Mouse (Mus musculus) macrophage (primary cell): ENCODE results near the gene Cela3b. TPM values are rescaled to one million over a fixed set of nuclear protein-coding genes. Genes with fewer than 3 reads are reported as not detected.
"Not testable (repeated sequence)": the region's sequence is repeated elsewhere in the genome, so short reads cannot be mapped to it uniquely, and the experiment has no call there.

Experiments
- H3K27ac ChIP-seq: fragments of 350-480 bp; formaldehyde crosslinking; 2 replicates; pipeline ENCODE4 v1.9.0; 2021
- H3K36me3 ChIP-seq: fragments of 350-480 bp; formaldehyde crosslinking; 2 replicates; pipeline ENCODE4 v1.9.0; 2021; ENCODE audit errors: inconsistent target
- H3K4me3 ChIP-seq: fragments of 350-480 bp; formaldehyde crosslinking; 2 replicates; pipeline ENCODE4 v1.9.0; 2021; ENCODE audit errors: inconsistent target
- H3K79me2 ChIP-seq: fragments of 350-480 bp; formaldehyde crosslinking; 2 replicates; pipeline ENCODE4 v1.9.0; 2021; ENCODE audit errors: inconsistent target
- WGBS: methylation state at CpG from one replicate; pipeline ENCODE4 v1.1.7; 2026; ENCODE audit warnings: inconsistent platforms; ENCODE audit not compliant: missing documents; 5-methylcytosine and 5-hydroxymethylcytosine counted together
- polyA plus RNA-seq: library from polyadenylated mRNA; stranded (reverse); fragments of 250-400 nt; gene quantifications from 3 replicates; pipeline ENCODE4 v1.2.4, GENCODE M21; 2018; ENCODE audit warnings: inconsistent platforms

The Cela3b gene
- polyA plus RNA-seq, 1 experiment from 2014 or later = not detected

- WGBS = 95% methylated on average over 5 of the region's 6 CpGs
- Histone ChIP-seq H3K4me3 (no peak overlapping the region), H3K79me2 (no peaks in the 10 kb centered on the region), H3K36me3 (no peaks in the 10 kb centered on the region), H3K27ac (no peak overlapping the region)
These were observed 21.9 kb upstream of the Cela3b start for GRCm38 (mm10) chr4:137452190-137452589.

GRCm38 (mm10) chr4:137449715-137450114, 19.4 kb upstream of the Cela3b start:
- Histone ChIP-seq H3K4me3 (no peak overlapping the region), H3K79me2 (no peaks in the 10 kb centered on the region), H3K36me3 (no peaks in the 10 kb centered on the region), H3K27ac (no peak overlapping the region)
- WGBS = 95% methylated on average over 10 of the region's 10 CpGs

- H3K79me2 ChIP-seq = no peaks in the 10 kb centered on the region
- H3K4me3 ChIP-seq = no peak overlapping the region
- H3K36me3 ChIP-seq = no peaks in the 10 kb centered on the region
- 80% methylated on average over 2 of the region's 2 CpGs for WGBS
- H3K27ac ChIP-seq = no peak overlapping the region
These were observed 18.8 kb upstream of the Cela3b start for GRCm38 (mm10) chr4:137449132-137449531.

- no peak overlapping the region for H3K27ac ChIP-seq
- H3K36me3 ChIP-seq = no peaks in the 10 kb centered on the region
- no peaks in the 10 kb centered on the region for H3K79me2 ChIP-seq
- WGBS = 51% methylated on average over 2 of the region's 2 CpGs
- H3K4me3 ChIP-seq = no peak overlapping the region
These were observed 18.3 kb upstream of the Cela3b start for GRCm38 (mm10) chr4:137448641-137449040.

GRCm38 (mm10) chr4:137448197-137448596, 17.9 kb upstream of the Cela3b start:
- no peak overlapping the region for H3K4me3 ChIP-seq
- no peak overlapping the region for H3K27ac ChIP-seq
- WGBS = 62% methylated on average over 6 of the region's 6 CpGs
- no peaks in the 10 kb centered on the region for H3K36me3 ChIP-seq
- no peaks in the 10 kb centered on the region for H3K79me2 ChIP-seq

GRCm38 (mm10) chr4:137447363-137448196, 17.2 kb upstream of the Cela3b start:
- H3K4me3 ChIP-seq = no peak overlapping the region
- no peak overlapping the region for H3K27ac ChIP-seq
- WGBS = 52% methylated on average over 7 of the region's 7 CpGs
- H3K79me2 ChIP-seq = no peaks in the 10 kb centered on the region
- no peaks in the 10 kb centered on the region for H3K36me3 ChIP-seq

GRCm38 (mm10) chr4:137445881-137446280, 15.5 kb upstream of the Cela3b start:
- Histone ChIP-seq H3K36me3 (no peaks in the 10 kb centered on the region), H3K79me2 (no peaks in the 10 kb centered on the region), H3K27ac (no peak overlapping the region), H3K4me3 (no peak overlapping the region)
- 81% methylated on average over 3 of the region's 4 CpGs for WGBS

GRCm38 (mm10) chr4:137443625-137444024, 13.3 kb upstream of the Cela3b start:
- H3K27ac ChIP-seq = no peak overlapping the region
- H3K4me3 ChIP-seq = no peak overlapping the region
- no peaks in the 10 kb centered on the region for H3K79me2 ChIP-seq
- no peaks in the 10 kb centered on the region for H3K36me3 ChIP-seq
- WGBS = 45% methylated on average over 5 of the region's 5 CpGs

GRCm38 (mm10) chr4:137441332-137441731, 11.0 kb upstream of the Cela3b start:
- 93% methylated on average over 4 of the region's 4 CpGs for WGBS
- no peak overlapping the region for H3K4me3 ChIP-seq
- no peaks in the 10 kb centered on the region for H3K36me3 ChIP-seq
- H3K79me2 ChIP-seq = no peaks in the 10 kb centered on the region
- H3K27ac ChIP-seq = no peak overlapping the region

- Histone ChIP-seq H3K79me2 (no peaks in the 10 kb centered on the region), H3K27ac (no peak overlapping the region), H3K4me3 (no peak overlapping the region), H3K36me3 (no peaks in the 10 kb centered on the region)
- 81% methylated on average over 8 of the region's 8 CpGs for WGBS
These were observed 8.5 kb upstream of the Cela3b start for GRCm38 (mm10) chr4:137438842-137439241.

GRCm38 (mm10) chr4:137436979-137437669, 6.8 kb upstream of the Cela3b start:
- Histone ChIP-seq H3K4me3 (no peak overlapping the region), H3K27ac (no peak overlapping the region), H3K79me2 (no peaks in the 10 kb centered on the region), H3K36me3 (no peaks in the 10 kb centered on the region)
- 91% methylated on average over 8 of the region's 8 CpGs for WGBS

GRCm38 (mm10) chr4:137432700-137433550, 2.6 kb upstream of the Cela3b start:
- not testable (repeated sequence) for H3K27ac ChIP-seq, H3K79me2 ChIP-seq, H3K36me3 ChIP-seq, H3K4me3 ChIP-seq
- WGBS = 79% methylated on average over 9 of the region's 10 CpGs

GRCm38 (mm10) chr4:137417712-137418564, 12.4 kb downstream of the Cela3b start:
- 78% methylated on average over 11 of the region's 11 CpGs for WGBS
- Histone ChIP-seq H3K36me3 (no peaks in the 10 kb centered on the region), H3K4me3 (no peak overlapping the region), H3K27ac (no peak overlapping the region), H3K79me2 (no peaks in the 10 kb centered on the region)

- no peak overlapping the region for H3K4me3 ChIP-seq
- H3K36me3 ChIP-seq = no peaks in the 10 kb centered on the region
- H3K79me2 ChIP-seq = no peaks in the 10 kb centered on the region
- no peak overlapping the region for H3K27ac ChIP-seq
- 57% methylated on average over 1 of the region's 1 CpGs for WGBS
These were observed 15.4 kb downstream of the Cela3b start for GRCm38 (mm10) chr4:137414936-137415335.
